In genomic region chr11:106419262-106420102, GRCm38 (mm10) we compare ENCODE assay signal across 11 mouse cellular contexts. TPM values are rescaled to one million over a fixed set of nuclear protein-coding genes. Genes with fewer than 3 reads are reported as not detected.
DNase-seq lines count a peak whose midpoint lies in the region; ATAC-seq and TF ChIP-seq lines count a peak whose summit lies in the region.
"Had no signal": no experiment of that assay in that cellular context is flagged by ENCODE, and none has a peak within 500 bp of the region (broad histone marks: within the 10 kb centered on the region; RNA-seq: fewer than 3 reads in every experiment).

No protein-coding gene starts in this region.

- peaks cover 18% of the 10 kb centered on the region for H3K36me3 ChIP-seq in hindbrain, embryonic 13.5 days
- peaks cover 21% of the 10 kb centered on the region for H3K36me3 ChIP-seq in hindbrain, embryonic 10.5 days
- H3K36me3 ChIP-seq in intestine, postnatal 0 days (ENCODE audit: control insufficient read depth, insufficient read depth), result peaks cover 29% of the 10 kb centered on the region; the same call in 1 of the 2 replicates

- no peak for ATAC-seq in hindbrain, embryonic 13.5 days (ENCODE audit: low FRiP score)
- ATAC-seq in intestine, postnatal 0 days, result peak; percentile 56; the same call in 1 of the 2 replicates
- peak; percentile 29; the same call in 1 of the 2 replicates for ATAC-seq in neutrophil, adult 5-6 weeks (ENCODE audit: extremely low read depth, insufficient number of reproducible peaks, low FRiP score, poor library complexity, severe bottlenecking)

- no peak overlapping the region for H3K27ac ChIP-seq in hindbrain, embryonic 13.5 days
- no peak overlapping the region for H3K27ac ChIP-seq in hindbrain, embryonic 10.5 days
- peak overlapping the region; percentile 37; the same call in 1 of the 2 replicates for H3K27ac ChIP-seq in intestine, postnatal 0 days (ENCODE audit: low read depth, low read length)
- H3K27ac ChIP-seq: forebrain, embryonic 12.5 days had no signal

- H3K27me3 ChIP-seq in hindbrain, embryonic 13.5 days, result no peaks in the 10 kb centered on the region
- H3K27me3 ChIP-seq in hindbrain, embryonic 10.5 days (ENCODE audit: insufficient read depth, poor library complexity, severe bottlenecking), result no peaks in the 10 kb centered on the region
- no peaks in the 10 kb centered on the region for H3K27me3 ChIP-seq in intestine, postnatal 0 days (replicated peaks; ENCODE audit: control insufficient read depth, insufficient read depth, low read length)
- H3K27me3 ChIP-seq: forebrain, embryonic 12.5 days had no signal

- no peak overlapping the region for H3K4me3 ChIP-seq in hindbrain, embryonic 13.5 days
- no peak overlapping the region for H3K4me3 ChIP-seq in hindbrain, embryonic 10.5 days
- no peak overlapping the region for H3K4me3 ChIP-seq in intestine, postnatal 0 days (ENCODE audit: low read depth, low read length)
- H3K4me3 ChIP-seq: forebrain, embryonic 12.5 days had no signal

- no peak overlapping the region for H3K4me2 ChIP-seq in hindbrain, embryonic 13.5 days
- H3K4me2 ChIP-seq in intestine, postnatal 0 days (replicated peaks; ENCODE audit: low read depth), result no peak overlapping the region
- H3K4me2 ChIP-seq: forebrain, embryonic 12.5 days had no signal

- WGBS in hindbrain, embryonic 13.5 days, result 84% methylated on average over 9 of the region's 9 CpGs
- WGBS in hindbrain, embryonic 10.5 days, result 83% methylated on average over 9 of the region's 9 CpGs
- 68% methylated on average over 9 of the region's 9 CpGs for WGBS in intestine, postnatal 0 days

- DNase-seq in hindbrain, embryonic 10.5 days (ENCODE audit: low spot score), result no peak
- DNase-seq in spleen, postnatal 36 days (ENCODE audit: low spot score in 2 of 2), result peak; percentile 23 to 30
- no peak for DNase-seq in spleen, postnatal 4 days (ENCODE audit: low spot score in 2 of 2)
- no peak for DNase-seq in adrenal gland, adult 18-20 months (ENCODE audit: low spot score in 2 of 2)
- DNase-seq in left cerebral cortex, postnatal 4 days, result no peak

- H3K9me3 ChIP-seq in hindbrain, embryonic 13.5 days, result no peaks in the 10 kb centered on the region
- H3K9me3 ChIP-seq in hindbrain, embryonic 10.5 days, result no peaks in the 10 kb centered on the region
- no peaks in the 10 kb centered on the region for H3K9me3 ChIP-seq in intestine, postnatal 0 days (ENCODE audit: control insufficient read depth)
- H3K9me3 ChIP-seq: forebrain, embryonic 12.5 days had no signal

- no peak for TF ChIP-seq CTCF in intestine, postnatal 0 days (IDR thresholded peaks at IDR 0.05; ENCODE audit: low read depth)

- intact Hi-C loops in left cerebral cortex, postnatal 4 days (cut with DNase I), result loop anchor here (2.0 to 5.0 kb wide), 3 partner anchors 67 to 323 kb away; partner anchors contain the start of gene Ern1

- no peaks in the 10 kb centered on the region for H3K4me1 ChIP-seq in hindbrain, embryonic 13.5 days (replicated peaks)
- no peaks in the 10 kb centered on the region for H3K4me1 ChIP-seq in hindbrain, embryonic 10.5 days (replicated peaks)
- H3K4me1 ChIP-seq in intestine, postnatal 0 days (replicated peaks; ENCODE audit: control insufficient read depth, insufficient read depth, low read length), result no peaks in the 10 kb centered on the region
- H3K4me1 ChIP-seq: forebrain, embryonic 12.5 days had no signal

- H3K9ac ChIP-seq in hindbrain, embryonic 13.5 days, result 0 out of 2 replicates have a peak overlapping the region, but pooled peaks have one; percentile 26
- H3K9ac ChIP-seq in intestine, postnatal 0 days (ENCODE audit: low read depth, low read length), result no peak overlapping the region
- H3K9ac ChIP-seq: forebrain, embryonic 12.5 days had no signal

RNA-seq across cellular contexts. Expression of gene Icam2, which starts 31.6 kb away (rescaled TPM):
- polyA plus RNA-seq in hindbrain, embryonic 13.5 days (2015; fragmentation: Nextera tagmentation; extraction: Ambion mirVana), result 12.8 and 13.8 TPM in 2 replicates
- 16.9 and 17.2 TPM in 2 replicates for polyA plus RNA-seq in hindbrain, embryonic 10.5 days (2016; fragmentation: Nextera tagmentation; extraction: Ambion mirVana)
- 14.2 and 15.4 TPM in 2 replicates for polyA plus RNA-seq in intestine, postnatal 0 days (2015; fragmentation: Nextera tagmentation; extraction: Ambion mirVana)
- 114 and 128 TPM in 2 replicates for total RNA-seq in neutrophil, adult 5-6 weeks (2017)
- total RNA-seq in adrenal gland, adult 18-20 months (2021), result 10 to 100 TPM; 12.5 to 15.0 TPM
- total RNA-seq in left cerebral cortex, postnatal 4 days (2021), result 1 to 10 TPM; 4.4 to 6.2 TPM

RNA-seq across cellular contexts. Expression of gene Prr29, which starts 54.2 kb away (rescaled TPM):
- not detected in 2 replicates for polyA plus RNA-seq in hindbrain, embryonic 13.5 days (2015; fragmentation: Nextera tagmentation; extraction: Ambion mirVana)
- polyA plus RNA-seq in hindbrain, embryonic 10.5 days (2016; fragmentation: Nextera tagmentation; extraction: Ambion mirVana), result not detected in 2 replicates
- 0.52 and 0.97 TPM in 2 replicates for polyA plus RNA-seq in intestine, postnatal 0 days (2015; fragmentation: Nextera tagmentation; extraction: Ambion mirVana)
- total RNA-seq in neutrophil, adult 5-6 weeks (2017), result not detected in 2 replicates
- total RNA-seq in adrenal gland, adult 18-20 months (2021), result not detected
- total RNA-seq in left cerebral cortex, postnatal 4 days (2021), result not detected
- total RNA-seq: left cerebral cortex, adult 18-20 months had no signal
- polyA plus RNA-seq: forebrain, embryonic 12.5 days; midbrain, postnatal 0 days had no signal

Comparison
In these comparisons a context has a peak if more than half of its experiments do, and no peak if none do; other contexts are left out.
1. DNase-seq: peak in spleen, postnatal 36 days (2 of 2); none in hindbrain, embryonic 10.5 days (single experiment), spleen, postnatal 4 days (0 of 2), adrenal gland, adult 18-20 months (0 of 2) and left cerebral cortex, postnatal 4 days (single experiment).